Mouse (Mus musculus): ENCODE measurements around the gene Serac1.

GRCm38 (mm10) chr17:6018348-6018747, 61.2 kb downstream of the Serac1 start:
- TF ChIP-seq MAFK (IDR thresholded peaks at IDR 0.05; ENCODE audit: borderline replicate concordance, low read depth, low read length) (no peak), EP300 (IDR thresholded peaks at IDR 0.05; ENCODE audit: low read depth in 1 of 2, low read length in 2 of 2) (no peak), MAX (IDR thresholded peaks at IDR 0.05; ENCODE audit: low read length) (no peak), CTCF (IDR thresholded peaks at IDR 0.05 in 2 of 3, conservative IDR thresholded peaks at IDR 0.05 in 1 of 3; ENCODE audit: control insufficient read depth in 1 of 3, insufficient read depth in 1 of 3, low read depth in 2 of 3, low read length in 3 of 3, poor library complexity in 1 of 3, severe bottlenecking in 1 of 3) (no peak)

Data from MEL (cell line).